Mouse (Mus musculus): ENCODE measurements around the gene Zfp326.
A peak's percentile ranks its signal among the peaks of the same experiment; 100 is the strongest.
"Not testable (repeated sequence)": the region's sequence is repeated elsewhere in the genome, so short reads cannot be mapped to it uniquely, and the experiment has no call there.

Zfp326 gene

GRCm38 (mm10) chr5:105876068-105876924 is at the start of gene Zfp326:
TSS of gene Zfp326 (plus strand) at chr5:105876565.
- DNase-seq, result peak; percentile 87

DNA sequence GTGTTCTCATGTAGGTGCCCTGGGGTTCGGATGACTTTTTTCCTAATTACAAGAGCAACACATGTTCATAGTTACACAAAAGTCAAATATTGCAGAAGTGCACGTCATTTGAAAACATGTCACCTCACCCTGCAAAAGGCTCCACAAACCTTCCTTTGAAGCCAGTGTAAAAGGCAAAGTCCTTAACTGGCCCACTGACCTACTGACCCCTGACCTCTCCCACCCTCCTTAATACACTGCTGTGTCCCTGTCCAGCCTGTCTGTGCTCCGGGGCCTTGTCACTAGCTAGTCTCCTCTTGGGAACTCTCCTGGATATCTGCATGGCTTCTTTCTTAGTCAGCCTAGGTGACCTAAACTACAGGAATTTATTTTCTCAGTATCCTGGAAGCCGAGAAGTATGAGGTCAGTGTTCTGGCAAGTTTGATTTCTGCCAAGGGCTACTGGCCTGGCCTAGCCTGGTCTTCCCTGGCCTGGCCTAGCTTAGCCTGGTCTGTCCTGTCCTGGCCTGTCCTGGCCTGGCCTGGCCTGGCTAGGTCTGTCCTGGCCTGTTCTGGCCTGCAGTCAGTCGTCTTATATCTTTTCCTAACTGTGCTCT is 49.4 kb upstream of the Zfp326 start:
- DNase-seq, result no peak

GRCm38 (mm10) chr5:105828050-105828449 is 48.3 kb upstream of the Zfp326 start:
- no peak for DNase-seq

- DNase-seq, result no peak
Observed at GRCm38 (mm10) chr5:105829008-105829586, 47.3 kb upstream of the Zfp326 start.

DNA sequence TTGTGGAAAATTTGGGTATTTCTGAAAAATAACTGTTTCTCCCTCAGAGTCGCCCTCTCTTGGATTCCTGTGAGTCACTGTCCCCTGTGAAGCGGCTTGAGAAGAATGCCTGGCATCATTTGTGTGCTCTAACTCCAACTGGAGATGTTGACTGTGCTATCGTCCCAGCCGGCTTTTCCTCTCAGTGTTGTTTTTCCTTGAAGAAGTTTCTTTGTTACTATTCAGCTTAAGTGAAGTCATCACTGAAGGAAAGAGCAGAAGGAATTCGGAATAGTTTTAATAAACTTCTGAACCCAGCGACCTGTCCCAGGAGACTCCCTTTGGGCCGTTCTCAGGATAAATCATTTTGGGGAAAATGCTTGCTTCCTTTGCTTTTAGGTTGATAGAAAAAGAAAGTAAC is 44.2 kb upstream of the Zfp326 start:
- DNase-seq, result no peak

- DNase-seq, result no peak
Observed at GRCm38 (mm10) chr5:105833923-105834322, 42.4 kb upstream of the Zfp326 start.

DNA sequence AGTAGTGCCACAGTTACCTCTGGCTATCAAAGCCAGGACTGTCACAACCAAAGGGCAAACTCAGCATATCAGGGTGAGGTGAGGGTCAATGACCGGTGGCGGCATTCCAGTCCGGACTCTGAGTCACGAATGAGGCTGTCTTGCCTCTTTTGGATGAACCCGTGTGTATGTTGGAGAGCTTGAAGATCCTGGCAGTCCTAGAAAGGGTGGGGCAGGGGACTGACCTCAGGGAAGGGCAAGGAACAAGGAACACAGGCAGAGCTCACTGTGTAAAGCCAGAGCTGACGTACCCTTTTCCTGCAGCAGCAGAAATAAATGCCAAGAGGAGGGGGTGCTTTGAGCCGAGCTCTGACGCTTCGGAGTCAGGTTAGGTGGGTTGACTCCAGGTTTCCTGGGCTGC is 40.4 kb upstream of the Zfp326 start:
- no peak for DNase-seq

DNA sequence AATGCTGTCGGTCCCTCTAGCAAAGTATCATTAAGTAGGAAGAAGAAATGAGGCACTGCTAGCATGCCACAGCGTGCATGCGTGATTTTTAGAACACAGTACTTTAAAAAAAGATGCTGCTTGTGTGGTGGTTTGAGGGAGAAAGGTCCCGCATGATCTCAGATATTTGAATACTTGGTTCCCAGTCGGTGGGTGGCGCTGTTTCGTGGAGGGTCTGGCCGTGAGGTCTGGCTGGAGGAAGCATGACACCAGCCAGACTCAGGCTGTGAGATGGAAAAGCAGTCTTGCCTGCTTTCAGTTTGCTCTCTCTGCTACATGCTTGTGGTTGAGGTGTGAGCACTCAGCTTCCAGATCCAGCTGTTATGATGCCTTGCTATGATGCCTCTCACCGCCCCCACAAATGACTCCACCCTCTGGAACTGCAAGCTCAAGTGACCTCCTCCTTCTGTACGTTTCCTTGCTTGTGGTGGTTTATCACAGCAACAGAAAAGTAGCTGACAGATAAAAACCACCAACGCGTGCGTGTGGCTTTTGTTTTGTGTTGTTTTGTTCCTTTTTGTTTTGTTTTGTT is 36.5 kb upstream of the Zfp326 start:
- DNase-seq, result no peak

DNA sequence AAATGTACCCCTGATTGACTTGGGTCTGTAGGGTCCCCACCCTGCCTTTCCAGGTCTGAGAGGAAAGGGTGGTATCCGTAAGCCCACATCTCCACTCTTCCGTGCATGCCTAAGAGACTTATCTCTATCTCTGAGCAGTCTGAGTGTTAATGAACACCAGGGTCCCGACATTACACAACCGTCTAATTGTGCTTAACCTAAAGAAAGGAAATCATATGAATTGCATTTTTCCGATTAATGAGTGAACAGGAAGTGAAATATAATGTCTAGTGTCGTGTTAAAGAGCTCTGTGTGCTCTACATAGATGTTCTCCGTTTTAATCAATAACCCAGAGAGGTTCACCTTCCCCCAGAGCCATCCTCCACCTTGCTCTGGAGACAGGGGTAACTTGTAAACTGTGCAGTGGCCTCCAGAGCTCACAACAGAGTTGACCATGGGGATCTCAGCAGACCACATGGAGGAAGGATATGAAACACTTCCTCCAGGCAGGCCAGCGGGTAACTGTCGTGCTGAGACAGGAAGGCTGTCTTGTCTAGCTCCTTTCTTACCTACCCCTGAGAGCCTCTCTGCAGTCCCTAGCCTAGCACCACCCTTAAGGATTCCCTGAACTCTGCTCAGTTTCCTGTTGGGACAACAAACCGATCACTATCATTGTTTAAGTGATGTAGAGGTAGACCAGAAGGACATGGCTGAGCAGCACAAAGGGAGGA is 32.2 kb upstream of the Zfp326 start:
- DNase-seq, result no peak

- no peak for DNase-seq
Observed at GRCm38 (mm10) chr5:105845041-105845440, 31.3 kb upstream of the Zfp326 start.

- DNase-seq, result no peak
Observed at GRCm38 (mm10) chr5:105847726-105848125, 28.6 kb upstream of the Zfp326 start.

GRCm38 (mm10) chr5:105849222-105849621 is 27.1 kb upstream of the Zfp326 start:
- no peak for DNase-seq

DNA sequence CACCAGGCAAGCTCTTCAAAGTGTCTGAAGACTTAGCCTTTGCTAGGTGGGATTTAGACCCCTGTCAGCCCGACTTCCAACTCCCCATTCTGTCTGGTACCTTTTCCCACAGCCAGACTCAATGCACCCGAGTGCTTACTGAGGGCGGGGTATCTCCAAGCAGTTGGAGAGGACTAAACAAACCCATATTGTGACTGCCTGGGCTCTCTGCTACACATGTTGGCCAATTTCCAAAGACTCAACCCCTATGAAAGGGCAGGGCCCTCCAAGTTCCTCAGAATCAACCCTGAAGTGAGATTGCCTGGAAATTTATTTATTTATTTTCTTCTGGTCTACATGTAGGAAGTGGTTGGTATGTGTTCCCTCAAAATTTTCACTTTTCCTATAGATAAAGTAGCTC is 26.7 kb upstream of the Zfp326 start:
- DNase-seq, result no peak

GRCm38 (mm10) chr5:105853271-105853670 is 23.1 kb upstream of the Zfp326 start:
- no peak for DNase-seq

- DNase-seq, result no peak
Observed at GRCm38 (mm10) chr5:105857486-105857885, 18.9 kb upstream of the Zfp326 start.

DNA sequence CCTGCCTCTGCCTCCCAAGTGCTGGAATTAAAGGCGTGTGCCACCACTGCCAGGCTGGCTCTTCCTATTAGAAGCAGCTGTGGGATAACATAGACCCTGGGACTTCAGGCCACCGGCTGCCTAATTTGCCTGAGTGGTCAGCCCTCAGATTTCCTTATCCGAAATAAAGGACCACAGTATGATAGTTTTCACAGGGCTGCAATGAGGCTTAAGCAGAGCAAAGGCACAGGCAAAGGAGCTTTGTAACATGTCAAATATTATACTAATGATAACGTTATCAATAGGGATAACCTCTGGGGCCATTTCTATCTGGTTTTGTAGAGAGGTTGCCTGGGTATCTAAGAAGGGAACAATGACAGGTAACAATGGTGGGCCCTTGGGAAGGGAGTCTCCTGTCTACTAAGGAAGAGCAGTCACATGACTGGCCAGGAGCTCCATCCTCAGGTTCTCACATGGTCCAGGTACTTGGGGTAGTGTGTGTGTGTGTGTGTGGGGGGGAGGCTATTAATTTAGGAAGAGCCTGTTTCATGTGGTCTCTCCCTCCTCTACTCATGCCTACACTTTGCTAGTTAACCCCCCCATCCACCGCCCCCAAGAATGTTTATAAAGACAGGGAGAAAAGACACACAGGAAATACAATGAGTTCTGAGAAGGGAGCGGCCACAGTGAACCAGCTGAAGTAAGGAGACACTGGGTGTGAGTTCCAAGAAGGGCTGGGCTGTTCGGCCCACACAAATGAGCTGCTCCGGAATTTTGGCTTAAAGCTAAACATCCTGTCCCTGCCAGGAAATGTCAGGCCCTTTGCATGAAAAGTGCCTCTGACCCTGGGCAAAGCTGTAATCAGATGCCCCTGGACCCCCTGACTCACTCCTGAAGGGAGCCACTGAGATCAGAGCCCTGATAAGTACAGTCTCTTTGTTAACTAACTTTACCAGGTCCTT is 17.3 kb upstream of the Zfp326 start:
- no peak for DNase-seq

- no peak for DNase-seq
Observed at GRCm38 (mm10) chr5:105859716-105860460, 16.5 kb upstream of the Zfp326 start.

GRCm38 (mm10) chr5:105860461-105860835 is 15.9 kb upstream of the Zfp326 start:
- no peak for DNase-seq

GRCm38 (mm10) chr5:105861616-105862015 is 14.7 kb upstream of the Zfp326 start:
- no peak for DNase-seq

DNA sequence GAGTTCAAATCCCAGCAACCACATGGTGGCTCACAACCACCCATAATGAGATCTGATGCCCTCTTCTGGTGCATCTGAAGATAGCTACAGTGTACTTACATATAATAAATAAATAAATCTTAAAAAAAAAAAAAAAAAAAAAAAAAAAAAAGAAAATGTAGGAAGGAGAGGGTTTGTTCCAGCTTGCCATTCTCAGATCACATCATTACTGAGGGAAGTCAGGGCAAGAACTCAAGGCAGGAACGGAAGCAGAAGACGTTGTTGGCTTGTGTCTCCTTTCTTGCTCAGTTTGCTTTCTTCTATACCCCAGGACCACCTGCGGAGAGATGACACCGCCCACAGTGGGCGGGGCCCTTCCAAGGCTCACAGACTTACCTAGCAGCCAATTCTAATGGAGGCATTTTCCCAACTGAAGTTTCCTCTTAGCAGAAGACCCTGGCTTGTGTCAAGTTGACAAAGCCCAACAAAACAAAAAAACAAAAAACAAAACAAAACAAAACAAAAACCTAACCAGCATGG is 11.2 kb upstream of the Zfp326 start:
- not testable (repeated sequence) for DNase-seq

GRCm38 (mm10) chr5:105867427-105867826 is 8.9 kb upstream of the Zfp326 start:
- DNase-seq, result no peak

Measured in cerebellum, adult 9-11 months (tissue).